Mouse (Mus musculus) testis, adult 2 months (tissue): ENCODE data around the gene Fkbp15. TPM values are rescaled to one million over a fixed set of nuclear protein-coding genes. Genes with fewer than 3 reads are reported as not detected.
A peak's percentile ranks its signal among the peaks of the same experiment; 100 is the strongest.

Experiments
- H3K27ac ChIP-seq: fragments of 200-500 bp; 2 replicates; pipeline ENCODE4 v1.5.1; 2012; ENCODE audit warnings: low read depth, low read length; ENCODE audit not compliant: control insufficient read depth, insufficient read depth
- H3K27me3 ChIP-seq: fragments of 200-500 bp; 2 replicates; pipeline ENCODE4 v1.6.1; 2012; ENCODE audit warnings: mild to moderate bottlenecking, low read length, moderate library complexity; ENCODE audit not compliant: control insufficient read depth, insufficient read depth
- H3K36me3 ChIP-seq: fragments of 200-500 bp; 2 replicates; pipeline ENCODE4 v1.6.1; 2012; ENCODE audit warnings: mild to moderate bottlenecking, low read length; ENCODE audit not compliant: control insufficient read depth, insufficient read depth
- H3K4me1 ChIP-seq: fragments of 200-500 bp; 2 replicates; pipeline ENCODE4 v1.6.1; 2012; ENCODE audit warnings: low read length; ENCODE audit not compliant: control insufficient read depth, insufficient read depth
- H3K4me3 ChIP-seq: fragments of 200-500 bp; 2 replicates; pipeline ENCODE4 v1.5.1; 2012; ENCODE audit warnings: low read depth, mild to moderate bottlenecking, low read length, moderate library complexity, mixed read lengths; ENCODE audit not compliant: control insufficient read depth
- CTCF ChIP-seq: fragments of 200-500 bp; IDR thresholded peaks from 2 replicates; pipeline ENCODE4 v1.5.1; 2012; ENCODE audit warnings: low read depth, mild to moderate bottlenecking, inconsistent platforms, low read length, moderate library complexity; ENCODE audit not compliant: control insufficient read depth, insufficient read depth, insufficient replicate concordance
- POLR2A ChIP-seq: fragments of 200-500 bp; IDR thresholded peaks from 2 replicates; pipeline ENCODE4 v1.6.1; 2012; ENCODE audit warnings: low read depth, mild to moderate bottlenecking, inconsistent platforms, low read length, moderate library complexity; ENCODE audit not compliant: control insufficient read depth
- polyA plus RNA-seq: library from polyadenylated mRNA; depleted of rRNA; stranded (reverse); fragments of >200 nt; gene quantifications from 2 replicates; pipeline ENCODE4 v1.2.3, GENCODE M21; 2012

Fkbp15 gene
- polyA plus RNA-seq, 1 experiment, result 6.1 TPM

DNA sequence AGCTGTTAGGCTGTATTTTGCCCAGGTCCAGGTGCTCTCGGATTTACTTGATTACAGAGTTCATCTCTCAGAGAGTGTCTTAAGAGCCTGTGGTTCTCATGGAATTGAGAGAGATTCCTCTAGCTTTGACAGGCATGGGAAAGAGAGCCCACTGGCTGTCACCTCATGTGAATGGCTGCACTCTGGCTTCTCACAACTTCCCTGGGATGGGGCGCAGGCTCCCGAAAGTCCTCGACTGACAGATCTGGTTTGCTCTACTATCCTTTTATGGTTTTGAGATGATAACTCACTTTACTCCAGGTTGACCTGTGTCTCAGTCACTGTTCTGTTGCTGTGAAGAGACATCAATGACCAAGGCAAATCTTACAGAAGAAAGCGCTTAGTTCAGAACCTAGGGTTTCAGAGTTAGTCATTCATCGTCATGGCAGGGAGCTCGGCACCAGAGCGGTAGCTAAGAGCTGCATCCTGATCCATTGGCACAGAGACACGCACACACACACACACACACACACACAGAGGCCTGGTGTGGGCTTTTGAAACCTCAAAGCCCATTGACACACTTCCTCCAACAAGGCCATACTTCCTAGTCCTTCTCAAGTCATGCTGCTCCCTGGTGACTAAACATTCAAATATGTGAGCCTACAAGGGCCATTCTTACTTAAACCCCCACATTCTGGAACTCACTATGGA is 69.4 kb downstream of the Fkbp15 start:
- H3K4me3 ChIP-seq, result peak overlapping the region; percentile 71
- no peaks in the 10 kb centered on the region for H3K36me3 ChIP-seq
- peaks cover 23% of the 10 kb centered on the region for H3K4me1 ChIP-seq
- TF ChIP-seq CTCF, result no peak
- no peak for TF ChIP-seq POLR2A
- H3K27me3 ChIP-seq, result no peaks in the 10 kb centered on the region
- peak overlapping the region; percentile 3; the same call in 1 of the 2 replicates for H3K27ac ChIP-seq

DNA sequence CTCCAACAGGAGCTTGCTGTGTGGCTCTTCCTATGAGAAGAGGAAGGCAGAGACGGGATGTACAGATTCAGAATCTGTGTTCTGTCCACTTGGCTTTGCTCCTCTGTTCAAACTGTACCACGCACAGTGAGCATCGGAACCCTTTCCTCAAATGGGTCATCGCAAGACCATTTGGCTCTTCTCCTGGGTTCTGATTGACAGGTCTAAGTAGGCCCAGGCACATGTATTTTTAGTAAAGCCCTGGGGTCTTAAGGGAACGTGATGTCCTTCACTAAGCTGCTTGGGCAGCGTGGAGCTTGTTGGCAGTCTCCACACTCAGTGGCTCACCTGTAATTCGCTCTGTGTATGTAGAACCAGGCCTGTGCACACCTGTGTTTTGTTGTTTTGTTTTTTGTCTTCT is 71.1 kb downstream of the Fkbp15 start:
- H3K4me3 ChIP-seq, result no peak overlapping the region
- no peaks in the 10 kb centered on the region for H3K27me3 ChIP-seq
- H3K4me1 ChIP-seq, result peaks cover 26% of the 10 kb centered on the region
- H3K27ac ChIP-seq, result no peak overlapping the region
- H3K36me3 ChIP-seq, result no peaks in the 10 kb centered on the region
- no peak for TF ChIP-seq CTCF

DNA sequence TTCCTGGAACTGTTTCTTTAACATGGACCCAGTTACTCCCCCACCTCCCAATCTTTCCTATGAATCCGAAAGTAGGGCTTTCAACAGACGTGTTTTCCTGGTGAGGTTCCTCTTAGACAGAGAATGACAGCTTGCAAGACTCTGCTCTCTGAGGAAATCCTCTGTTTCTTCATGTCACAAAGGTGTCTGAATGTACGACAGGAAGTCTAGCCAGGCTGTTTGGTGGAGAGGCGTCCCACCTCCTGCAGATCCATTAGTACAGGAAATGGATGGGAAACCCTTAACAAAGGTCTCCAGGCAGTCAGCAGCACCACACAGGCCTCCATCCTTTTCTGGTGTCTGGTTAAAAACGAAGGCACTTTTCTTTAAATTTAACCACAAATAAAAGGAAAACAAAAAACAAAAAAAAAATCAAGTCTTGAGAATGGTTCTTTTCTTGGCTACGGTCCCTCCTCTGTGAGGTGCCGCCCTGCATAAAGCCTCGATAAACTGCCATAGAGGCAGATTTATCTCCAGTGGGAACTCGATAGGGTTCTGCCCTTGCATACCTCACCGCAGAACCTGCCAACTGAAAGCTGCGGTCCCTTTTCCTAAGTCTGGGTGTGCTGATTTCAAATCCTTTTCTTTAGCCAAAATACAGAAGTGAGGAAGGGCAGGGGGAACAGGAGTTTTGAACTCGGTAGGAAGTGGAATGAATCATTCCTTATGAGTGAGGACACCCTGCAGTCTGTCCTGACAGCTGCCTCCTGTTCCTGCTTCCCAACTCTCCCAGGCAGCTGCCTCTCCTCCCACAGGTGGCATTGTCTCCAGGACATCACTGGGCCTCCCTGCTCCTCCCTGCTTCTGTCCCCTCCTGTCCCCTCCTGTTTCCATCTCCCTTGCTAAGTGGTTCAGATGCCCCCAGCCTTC is 73.1 kb downstream of the Fkbp15 start:
- H3K4me3 ChIP-seq, result peak overlapping the region; percentile 97
- H3K36me3 ChIP-seq, result no peaks in the 10 kb centered on the region
- H3K4me1 ChIP-seq, result peaks cover 39% of the 10 kb centered on the region
- TF ChIP-seq POLR2A, result no peak
- no peak for TF ChIP-seq CTCF
- H3K27me3 ChIP-seq, result no peaks in the 10 kb centered on the region
- peak overlapping the region; percentile 41 for H3K27ac ChIP-seq

DNA sequence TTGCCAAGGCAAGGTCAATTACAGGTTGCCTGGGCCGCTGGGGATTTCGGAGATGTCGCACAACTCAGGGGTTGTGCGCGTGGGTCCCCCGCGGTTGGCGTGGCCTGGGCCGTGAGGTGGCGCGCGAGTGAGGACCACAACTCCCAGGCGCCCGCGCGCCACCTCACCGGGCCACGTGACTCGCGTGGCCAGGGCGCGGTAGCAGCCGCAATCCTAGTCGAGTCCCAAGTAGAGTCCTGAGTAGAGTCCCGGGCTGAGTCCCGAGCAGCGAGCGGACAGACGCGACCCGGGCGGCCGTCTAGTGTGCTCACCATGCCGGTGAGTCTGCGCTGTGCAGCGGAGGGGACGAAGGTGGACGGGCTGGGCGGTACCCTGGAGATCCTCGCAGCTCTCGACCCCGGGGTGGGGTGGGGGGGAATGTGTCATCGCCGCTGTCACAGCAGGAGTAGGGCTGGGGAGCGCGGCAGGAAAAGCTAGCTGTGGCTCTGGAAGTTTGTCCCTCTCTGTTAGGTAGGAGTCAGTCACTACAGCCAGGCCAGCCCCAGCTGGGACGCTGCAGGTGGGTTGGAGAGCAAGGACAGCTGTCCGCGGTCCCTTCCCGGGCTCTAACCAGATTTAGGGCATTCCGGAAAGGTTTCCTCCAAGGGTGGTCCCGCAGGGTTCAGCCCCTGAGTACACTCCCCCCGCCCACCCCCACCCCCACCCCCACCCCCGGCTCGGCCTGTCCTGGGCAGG is 73.9 kb downstream of the Fkbp15 start:
- Histone ChIP-seq H3K27ac (peak overlapping the region; percentile 84), H3K4me1 (peaks cover 43% of the 10 kb centered on the region), H3K27me3 (no peaks in the 10 kb centered on the region), H3K4me3 (peak overlapping the region; percentile 97), H3K36me3 (no peaks in the 10 kb centered on the region)
- TF ChIP-seq POLR2A, result peak; percentile 44; the same call in 1 of the 2 replicates
- no peak for TF ChIP-seq CTCF

DNA sequence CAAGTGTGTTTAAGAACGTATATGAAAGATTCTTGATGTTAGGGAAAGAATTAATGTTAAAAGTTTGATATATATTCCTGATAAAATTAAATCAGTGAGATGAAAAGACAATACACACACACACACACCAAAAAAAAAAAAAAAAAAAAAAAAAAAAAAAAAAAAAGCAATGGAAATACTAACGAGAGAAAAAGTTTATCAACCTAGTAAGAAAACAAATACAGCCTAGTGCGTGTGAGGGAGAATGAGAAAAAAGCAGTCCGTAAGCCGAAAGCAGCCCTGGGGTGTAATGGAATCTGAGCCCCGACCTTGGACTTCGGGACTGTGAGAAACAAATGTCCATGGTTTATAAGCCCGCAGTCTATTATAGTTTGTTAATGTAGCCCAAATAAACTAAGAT is 74.8 kb downstream of the Fkbp15 start:
- no peak overlapping the region for H3K4me3 ChIP-seq
- no peak overlapping the region for H3K27ac ChIP-seq
- H3K27me3 ChIP-seq, result no peaks in the 10 kb centered on the region
- TF ChIP-seq CTCF, result no peak
- no peak for TF ChIP-seq POLR2A
- peaks cover 44% of the 10 kb centered on the region for H3K4me1 ChIP-seq
- H3K36me3 ChIP-seq, result no peaks in the 10 kb centered on the region

DNA sequence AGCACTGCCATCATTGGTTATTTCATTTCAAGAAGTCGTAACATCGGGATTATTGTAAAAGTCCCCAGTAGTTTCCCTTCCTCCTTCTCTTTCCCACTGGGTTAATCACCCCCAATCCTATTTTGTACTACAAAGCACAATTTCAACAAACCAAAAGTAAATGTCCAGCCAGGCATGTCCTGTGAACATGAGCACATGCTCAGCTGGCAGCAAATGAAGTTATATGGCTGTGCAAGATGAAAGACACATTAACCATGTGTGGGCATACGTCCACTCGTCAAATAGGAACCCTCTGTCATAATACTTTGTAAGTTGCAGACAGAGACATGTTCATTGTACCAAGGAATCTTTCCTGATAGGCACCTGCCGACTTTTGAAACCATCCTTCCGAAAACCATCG is 77.4 kb downstream of the Fkbp15 start:
- no peak for TF ChIP-seq CTCF
- TF ChIP-seq POLR2A, result no peak
- Histone ChIP-seq H3K27me3 (no peaks in the 10 kb centered on the region), H3K4me1 (peaks cover 33% of the 10 kb centered on the region)

DNA sequence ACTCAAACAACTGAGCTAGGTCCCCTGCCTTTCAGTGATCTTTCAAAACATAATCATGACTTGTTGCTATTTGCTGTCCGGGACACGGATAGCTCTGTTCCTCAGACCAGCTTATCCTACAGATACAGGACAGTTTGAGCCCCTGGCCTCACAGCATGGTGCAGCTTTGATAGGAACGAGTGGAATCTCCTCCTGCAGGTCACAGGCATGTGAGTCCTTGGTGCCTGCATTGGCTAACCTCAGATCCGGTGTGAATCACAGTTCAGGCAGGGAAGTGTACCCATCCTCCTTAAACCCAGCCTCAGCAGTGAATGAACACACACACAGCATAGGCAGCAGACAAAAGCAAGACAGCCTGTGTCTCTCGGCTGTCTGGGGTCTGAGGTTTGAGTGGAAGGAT is 79.0 kb downstream of the Fkbp15 start:
- Histone ChIP-seq H3K27me3 (no peaks in the 10 kb centered on the region), H3K27ac (0 out of 2 replicates have a peak overlapping the region, but pooled peaks have one; percentile 5), H3K4me3 (no peak overlapping the region), H3K36me3 (no peaks in the 10 kb centered on the region), H3K4me1 (peaks cover 24% of the 10 kb centered on the region)
- TF ChIP-seq CTCF, result no peak
- TF ChIP-seq POLR2A, result no peak

More for the DNA sequence above, 77.4 kb downstream of the Fkbp15 start:
- Histone ChIP-seq H3K36me3 (no peaks in the 10 kb centered on the region), H3K27ac (no peak overlapping the region), H3K4me3 (no peak overlapping the region)

DNA sequence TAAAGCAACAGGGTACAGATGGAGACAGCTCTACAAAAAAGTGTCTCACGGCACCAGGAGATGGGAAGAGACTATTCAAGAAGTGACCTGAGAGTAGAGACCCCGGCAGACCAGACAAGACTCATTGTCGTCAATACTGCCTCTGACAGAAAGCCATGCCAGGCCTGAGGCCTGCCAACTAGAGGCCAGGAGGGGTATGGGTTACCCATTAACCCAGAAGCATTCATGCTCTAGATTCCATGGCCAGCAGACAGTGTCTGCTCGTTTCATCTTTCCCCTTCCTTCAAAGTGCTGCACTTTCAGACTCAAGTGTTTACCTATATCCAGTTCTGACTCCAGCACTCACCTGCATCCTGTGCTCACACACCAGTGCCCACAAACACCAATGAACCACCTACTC is 82.3 kb downstream of the Fkbp15 start:
- no peaks in the 10 kb centered on the region for H3K27me3 ChIP-seq
- no peak overlapping the region for H3K27ac ChIP-seq
- peaks cover 13% of the 10 kb centered on the region for H3K4me1 ChIP-seq
- no peak for TF ChIP-seq POLR2A
- no peak for TF ChIP-seq CTCF
- no peak overlapping the region for H3K4me3 ChIP-seq
- H3K36me3 ChIP-seq, result no peaks in the 10 kb centered on the region
